Mouse (Mus musculus): Measurements from ENCODE around the gene Fam240b.
A peak's percentile ranks its signal among the peaks of the same experiment; 100 is the strongest.

The Fam240b gene

GRCm38 (mm10) chr13:64439471-64439870 is 58.1 kb downstream of the Fam240b start:
- no peak for DNase-seq (ENCODE audit: low spot score in 2 of 2)

- DNase-seq (ENCODE audit: low spot score in 2 of 2), result peak; percentile 39 to 61
Observed at GRCm38 (mm10) chr13:64438863-64439452, 58.6 kb downstream of the Fam240b start.

DNA sequence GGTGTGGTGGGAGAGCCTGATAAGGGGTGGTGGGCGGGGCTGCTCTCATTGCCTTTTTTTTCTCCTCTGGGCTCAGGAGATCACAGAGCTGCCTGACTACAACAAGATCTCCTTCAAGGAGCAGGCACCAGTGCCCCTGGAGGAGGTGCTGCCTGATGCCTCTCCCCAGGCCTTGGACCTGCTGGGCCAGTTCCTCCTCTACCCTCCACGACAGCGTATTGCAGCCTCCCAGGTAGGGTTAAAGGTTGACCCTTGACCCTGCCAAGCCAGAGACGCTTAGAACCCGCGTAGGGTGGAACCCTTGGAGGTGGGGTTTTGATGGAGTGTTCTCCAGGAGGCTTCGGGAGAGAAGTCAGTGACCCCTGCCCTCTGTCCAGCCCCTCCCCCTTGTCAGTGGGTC is 59.8 kb downstream of the Fam240b start:
- no peak for DNase-seq (ENCODE audit: low spot score in 2 of 2)

DNA sequence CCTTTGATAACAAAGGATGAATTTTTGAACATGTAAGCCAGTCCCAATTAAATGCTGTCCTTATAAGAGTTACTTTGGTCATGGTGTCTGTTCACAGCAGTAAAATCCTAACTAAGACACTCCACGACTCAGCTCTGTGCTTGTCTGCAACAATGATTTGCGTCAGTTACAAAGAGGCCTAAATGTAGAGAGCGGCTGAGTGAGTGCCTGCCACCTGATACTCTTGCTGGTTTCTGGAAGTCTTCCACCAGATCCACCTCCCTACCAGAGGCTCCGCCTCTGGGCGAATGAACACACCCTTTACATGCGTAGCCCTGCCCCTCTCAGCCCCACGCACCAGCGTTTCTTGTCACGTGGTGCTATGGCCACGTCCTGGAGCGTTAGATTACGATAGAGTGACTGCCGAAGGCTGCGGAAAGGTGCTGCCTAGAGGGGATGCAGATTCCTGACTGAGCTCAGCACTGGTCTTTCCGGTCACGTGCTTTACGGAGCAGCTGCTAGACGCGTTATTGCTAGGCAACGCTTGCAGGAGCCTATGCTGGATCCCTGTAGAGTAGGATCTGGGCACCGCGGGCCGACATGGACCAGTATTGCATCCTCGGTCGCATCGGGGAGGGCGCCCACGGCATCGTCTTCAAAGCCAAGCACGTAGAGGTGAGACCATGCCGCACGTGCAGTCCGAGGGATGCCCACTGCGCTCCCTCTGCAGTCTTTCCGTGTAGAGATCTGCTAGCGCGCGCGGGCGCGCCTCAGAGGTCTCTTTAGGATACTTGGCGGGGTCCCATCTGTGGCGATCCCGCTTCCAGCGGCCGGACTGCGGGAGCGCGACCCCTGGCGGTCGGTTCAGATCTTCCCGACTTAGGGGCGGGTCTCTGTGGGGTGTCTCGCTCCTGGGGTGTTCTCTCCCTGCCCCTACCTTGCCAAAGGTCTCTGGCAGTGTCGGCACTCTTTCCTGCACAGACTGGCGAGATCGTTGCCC is 65.3 kb downstream of the Fam240b start, which contains the start of gene Cdk20:
TSS of gene Cdk20 (plus strand) at position 298 of the 979 bp plus-strand sequence.
- peak; percentile 89 to 96 for DNase-seq (ENCODE audit: low spot score in 2 of 2)
